Mouse (Mus musculus) testis, adult 2 months (tissue): ENCODE data around the gene Id2. TPM values are rescaled to one million over a fixed set of nuclear protein-coding genes. Genes with fewer than 3 reads are reported as not detected.

Experiments
- H3K27ac ChIP-seq: fragments of 200-500 bp; 2 replicates; pipeline ENCODE4 v1.5.1; 2012; ENCODE audit warnings: low read depth, low read length; ENCODE audit not compliant: control insufficient read depth, insufficient read depth
- H3K27me3 ChIP-seq: fragments of 200-500 bp; 2 replicates; pipeline ENCODE4 v1.6.1; 2012; ENCODE audit warnings: mild to moderate bottlenecking, low read length, moderate library complexity; ENCODE audit not compliant: control insufficient read depth, insufficient read depth
- H3K36me3 ChIP-seq: fragments of 200-500 bp; 2 replicates; pipeline ENCODE4 v1.6.1; 2012; ENCODE audit warnings: mild to moderate bottlenecking, low read length; ENCODE audit not compliant: control insufficient read depth, insufficient read depth
- H3K4me1 ChIP-seq: fragments of 200-500 bp; 2 replicates; pipeline ENCODE4 v1.6.1; 2012; ENCODE audit warnings: low read length; ENCODE audit not compliant: control insufficient read depth, insufficient read depth
- H3K4me3 ChIP-seq: fragments of 200-500 bp; 2 replicates; pipeline ENCODE4 v1.5.1; 2012; ENCODE audit warnings: low read depth, mild to moderate bottlenecking, low read length, moderate library complexity, mixed read lengths; ENCODE audit not compliant: control insufficient read depth
- CTCF ChIP-seq: fragments of 200-500 bp; IDR thresholded peaks from 2 replicates; pipeline ENCODE4 v1.5.1; 2012; ENCODE audit warnings: low read depth, mild to moderate bottlenecking, inconsistent platforms, low read length, moderate library complexity; ENCODE audit not compliant: control insufficient read depth, insufficient read depth, insufficient replicate concordance
- POLR2A ChIP-seq: fragments of 200-500 bp; IDR thresholded peaks from 2 replicates; pipeline ENCODE4 v1.6.1; 2012; ENCODE audit warnings: low read depth, mild to moderate bottlenecking, inconsistent platforms, low read length, moderate library complexity; ENCODE audit not compliant: control insufficient read depth
- polyA plus RNA-seq: library from polyadenylated mRNA; depleted of rRNA; stranded (reverse); fragments of >200 nt; gene quantifications from 2 replicates; pipeline ENCODE4 v1.2.3, GENCODE M21; 2012

Id2 gene
- polyA plus RNA-seq, 1 experiment, result 7.6 TPM

DNA sequence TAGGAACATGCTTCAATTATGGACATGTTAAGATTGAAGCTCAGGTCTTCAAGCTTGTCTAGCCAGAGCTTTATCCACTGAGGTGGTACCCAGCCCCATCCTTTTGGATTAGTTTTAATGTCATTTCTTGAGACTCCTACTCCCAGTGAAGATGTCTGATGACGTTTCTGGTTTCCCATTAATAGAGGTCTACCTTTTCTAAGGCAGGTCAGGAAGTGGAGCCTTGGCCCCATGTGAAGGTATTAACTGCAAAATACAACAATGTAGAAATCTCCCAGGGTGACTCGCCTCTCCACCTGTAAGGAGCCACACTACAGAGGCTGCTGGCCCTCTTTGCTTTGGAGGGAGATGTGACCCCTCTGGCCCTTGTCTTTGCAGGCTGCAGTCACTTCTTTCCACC lies 19.2 kb upstream of the Id2 start:
- no peak overlapping the region for H3K27ac ChIP-seq
- TF ChIP-seq POLR2A (no peak), CTCF (no peak)
- H3K36me3 ChIP-seq, result no peaks in the 10 kb centered on the region
- no peaks in the 10 kb centered on the region for H3K27me3 ChIP-seq
- no peak overlapping the region for H3K4me3 ChIP-seq
- H3K4me1 ChIP-seq, result 0 out of 2 replicates have a peak, but pooled peaks cover 2% of the 10 kb centered on the region

DNA sequence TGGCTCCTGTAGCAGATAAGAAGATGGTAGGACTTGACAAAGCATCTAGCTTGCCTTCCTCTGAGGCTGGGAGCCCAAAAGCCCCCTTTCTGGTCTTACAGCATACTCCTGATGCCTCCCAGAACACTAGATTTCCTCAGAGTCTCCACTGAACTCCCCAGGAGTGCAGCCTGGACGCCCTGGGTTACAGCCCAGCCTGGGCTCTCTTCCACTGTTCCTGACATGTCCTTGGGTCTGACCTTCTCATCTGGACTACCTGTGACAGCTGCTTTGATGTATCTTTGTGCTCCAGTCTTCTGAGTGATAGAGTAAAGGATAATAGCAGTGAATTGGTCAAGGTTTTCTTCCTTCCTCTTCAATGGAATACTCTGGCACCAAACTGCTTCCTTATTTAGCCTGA lies 17.5 kb upstream of the Id2 start:
- TF ChIP-seq CTCF, result no peak
- no peak for TF ChIP-seq POLR2A
- H3K27ac ChIP-seq, result no peak overlapping the region
- H3K27me3 ChIP-seq, result no peaks in the 10 kb centered on the region
- H3K4me1 ChIP-seq, result 0 out of 2 replicates have a peak, but pooled peaks cover 2% of the 10 kb centered on the region
- no peak overlapping the region for H3K4me3 ChIP-seq
- H3K36me3 ChIP-seq, result no peaks in the 10 kb centered on the region

DNA sequence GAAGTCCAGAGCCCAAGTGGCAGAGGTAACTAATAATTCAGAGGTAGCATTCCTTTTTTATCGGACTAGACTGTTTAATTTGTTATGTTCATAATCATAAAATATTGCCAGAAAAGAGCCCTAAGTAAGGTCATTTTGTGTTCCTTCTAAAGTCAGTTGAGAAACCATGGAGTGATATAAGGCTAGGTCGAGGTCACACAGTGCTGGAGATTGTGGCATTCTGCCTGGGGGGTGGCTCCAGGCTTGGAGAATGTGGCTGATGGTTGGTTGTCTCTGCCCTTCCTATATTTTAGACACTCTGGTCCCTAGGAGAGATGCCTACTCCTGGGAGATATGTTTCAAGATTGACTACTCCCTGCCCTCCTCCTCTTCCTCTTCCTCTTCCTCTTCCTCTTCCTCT lies 16.4 kb upstream of the Id2 start:
- no peak overlapping the region for H3K4me3 ChIP-seq
- H3K36me3 ChIP-seq, result no peaks in the 10 kb centered on the region
- TF ChIP-seq CTCF (no peak), POLR2A (no peak)
- H3K4me1 ChIP-seq, result no peaks in the 10 kb centered on the region
- no peaks in the 10 kb centered on the region for H3K27me3 ChIP-seq
- H3K27ac ChIP-seq, result no peak overlapping the region

DNA sequence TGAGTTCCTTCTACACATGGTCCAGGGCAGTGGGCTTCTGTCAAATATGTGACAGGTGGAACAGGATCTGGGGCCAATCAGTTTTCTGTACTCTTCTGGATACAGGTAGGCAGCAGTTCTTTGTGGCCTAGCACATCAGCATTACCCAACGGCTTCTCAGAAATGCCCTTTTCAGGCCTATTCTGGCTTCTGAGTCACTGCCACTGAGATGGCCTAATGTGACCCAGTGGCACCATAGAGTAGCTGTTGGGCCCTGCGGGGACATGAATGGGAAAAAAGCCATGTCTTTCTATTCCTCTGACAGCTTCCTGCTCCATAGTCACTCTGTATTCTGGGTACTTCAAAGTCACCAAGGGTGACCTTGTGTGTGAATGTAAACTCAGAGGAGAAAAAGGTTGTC lies 15.9 kb upstream of the Id2 start:
- Histone ChIP-seq H3K27ac (no peak overlapping the region), H3K4me1 (no peaks in the 10 kb centered on the region), H3K36me3 (no peaks in the 10 kb centered on the region), H3K27me3 (no peaks in the 10 kb centered on the region), H3K4me3 (no peak overlapping the region)
- TF ChIP-seq POLR2A (no peak), CTCF (no peak)

DNA sequence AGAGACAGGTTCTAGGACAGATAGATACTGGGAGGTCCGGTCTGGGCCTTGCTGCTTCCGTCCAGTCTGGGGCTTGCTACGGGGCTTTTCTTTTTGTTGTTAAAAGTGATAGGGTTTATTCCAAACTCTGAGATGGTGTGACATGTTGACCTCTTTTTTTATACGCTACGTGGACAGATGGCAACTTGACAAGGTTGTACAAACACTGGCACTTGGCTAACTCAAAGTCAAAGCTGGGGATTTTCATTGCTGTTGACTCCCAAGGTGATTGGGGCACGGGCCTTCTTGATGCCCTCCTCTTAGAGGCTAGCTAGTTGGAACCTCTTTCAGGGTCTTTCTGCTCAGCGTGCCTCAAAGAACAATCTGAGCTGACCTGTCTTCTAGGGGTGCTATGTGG lies 13.7 kb upstream of the Id2 start:
- no peak for TF ChIP-seq CTCF
- Histone ChIP-seq H3K27ac (no peak overlapping the region; the same call in 1 of the 2 replicates), H3K36me3 (no peaks in the 10 kb centered on the region), H3K27me3 (no peaks in the 10 kb centered on the region), H3K4me3 (no peak overlapping the region), H3K4me1 (no peaks in the 10 kb centered on the region)

DNA sequence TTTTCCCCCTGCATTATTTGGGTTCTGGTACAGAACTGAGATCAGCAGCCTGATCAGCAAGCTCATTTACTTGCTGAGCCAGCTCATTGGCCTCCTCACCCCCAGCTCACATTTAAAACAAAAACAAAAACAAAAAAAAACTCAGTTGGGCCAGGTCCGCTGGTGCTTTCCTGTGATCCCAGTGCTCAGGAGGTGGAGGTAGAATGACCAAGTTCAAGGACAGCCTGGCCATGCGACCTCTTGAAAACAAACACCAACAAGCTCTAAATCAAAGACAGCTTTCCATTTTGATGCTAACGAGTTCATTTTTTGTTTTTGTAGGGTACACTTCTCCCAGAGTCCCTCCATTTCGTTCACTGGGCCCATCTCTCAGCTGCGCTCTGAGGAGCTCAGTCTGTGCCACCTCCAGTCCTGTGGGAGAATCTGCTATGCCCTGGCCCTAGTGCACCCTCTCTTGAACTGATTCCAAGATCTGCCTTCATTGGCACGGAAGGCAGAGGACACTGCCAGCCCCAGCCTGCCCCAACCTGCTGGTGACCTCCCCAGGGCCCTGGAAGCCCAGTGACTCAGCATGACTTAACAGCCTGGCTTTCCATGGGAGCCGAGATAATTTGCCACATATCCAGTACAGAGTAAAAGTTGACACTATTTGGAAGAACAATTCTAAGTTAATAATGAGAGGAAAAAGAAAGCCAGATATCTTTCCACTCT lies 13.2 kb upstream of the Id2 start:
- TF ChIP-seq CTCF, result no peak
- no peak for TF ChIP-seq POLR2A
- Histone ChIP-seq H3K4me3 (no peak overlapping the region), H3K4me1 (no peaks in the 10 kb centered on the region), H3K27me3 (no peaks in the 10 kb centered on the region), H3K27ac (no peak overlapping the region; the same call in 1 of the 2 replicates), H3K36me3 (no peaks in the 10 kb centered on the region)

DNA sequence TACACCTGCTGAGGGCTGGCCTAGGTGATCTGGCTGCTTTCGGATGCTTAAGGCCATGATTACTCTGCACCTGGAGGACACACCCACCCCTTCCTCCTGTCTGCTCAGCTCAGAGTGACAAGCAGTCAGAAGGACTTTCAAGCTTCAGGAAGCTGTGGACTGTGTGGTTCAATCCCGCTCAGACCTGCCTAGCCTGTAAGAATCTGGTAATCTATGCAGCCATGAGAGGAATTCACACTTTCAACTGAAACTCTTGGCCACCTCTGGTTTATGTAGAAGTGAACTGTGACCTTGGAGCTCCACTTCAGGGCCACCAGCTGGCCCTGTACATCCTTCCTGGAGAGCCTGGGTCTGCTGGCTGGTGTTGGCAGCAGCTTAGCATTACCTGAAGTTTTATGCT lies 11.9 kb upstream of the Id2 start:
- TF ChIP-seq CTCF (no peak), POLR2A (no peak)
- Histone ChIP-seq H3K27ac (no peak overlapping the region), H3K4me1 (no peaks in the 10 kb centered on the region), H3K36me3 (no peaks in the 10 kb centered on the region), H3K27me3 (no peaks in the 10 kb centered on the region), H3K4me3 (no peak overlapping the region)
